Mouse (Mus musculus) cerebellum, postnatal 36 days (tissue): Measurements from ENCODE around the gene Micu1.

ENCODE experiments used
- DNase-seq, 2 experiments: peaks; one replicate each; pipeline ENCODE4 v3.0.0; 2021 to 2022; ENCODE audit warnings: mixed read lengths in 2 of 2

Micu1 gene

GRCm38 (mm10) chr10:59724634-59725033 lies 22.4 kb downstream of the Micu1 start:
- no peak for DNase-seq

GRCm38 (mm10) chr10:59727251-59727650 lies 25.0 kb downstream of the Micu1 start:
- DNase-seq: peak in 1 of 2 experiments; percentile 34

- peak in 1 of 2 experiments; percentile 20 for DNase-seq
Measured at GRCm38 (mm10) chr10:59729261-59729660, 27.0 kb downstream of the Micu1 start.

DNA sequence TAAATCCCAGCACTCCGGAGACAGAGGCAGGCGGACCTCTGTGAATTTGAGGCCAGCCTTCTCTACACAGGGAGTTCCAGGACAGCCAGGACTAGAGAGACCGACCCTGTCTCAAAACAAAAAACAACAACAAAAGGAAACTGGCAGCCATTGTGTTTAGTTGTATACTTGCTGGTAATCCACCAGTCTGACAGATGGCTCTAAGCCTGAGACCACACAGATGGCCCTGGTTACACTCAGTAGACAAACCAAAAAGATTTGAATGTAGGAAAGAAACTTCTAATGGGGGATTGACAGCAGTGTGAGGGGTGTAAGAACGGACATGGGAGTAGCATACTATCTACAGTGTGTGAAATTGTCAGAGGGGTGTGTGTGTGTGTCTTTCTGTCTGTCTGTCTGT lies 27.6 kb downstream of the Micu1 start:
- peak; percentile 19 to 50 for DNase-seq

DNA sequence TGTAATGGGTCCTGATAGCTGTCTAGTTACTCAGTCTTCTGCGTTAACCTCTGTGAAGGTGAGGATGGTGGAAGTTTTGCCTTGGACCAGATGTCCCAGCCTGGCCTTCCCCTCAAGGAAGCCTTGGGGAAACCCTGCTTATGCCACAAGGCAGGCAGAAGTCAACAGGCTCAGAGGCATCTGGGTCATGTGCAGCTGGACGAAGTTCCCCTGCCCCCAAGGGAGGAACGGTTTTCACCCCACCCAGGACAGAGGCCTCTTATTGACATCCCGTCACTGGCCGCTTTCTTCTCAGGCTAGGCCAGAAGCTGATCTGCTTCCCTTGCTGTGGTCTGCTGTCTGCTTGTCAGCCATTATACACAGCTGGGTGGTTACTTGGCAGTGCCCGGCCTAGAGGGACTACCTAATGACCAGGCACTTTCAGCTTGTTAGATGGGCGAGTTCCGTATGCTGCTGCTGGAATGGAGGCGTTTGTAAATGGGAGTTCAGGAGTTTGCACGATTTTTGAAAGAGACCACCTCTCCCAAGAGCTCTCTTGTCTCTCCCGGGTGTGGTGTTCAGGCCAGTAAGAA lies 33.8 kb downstream of the Micu1 start:
- no peak for DNase-seq

DNA sequence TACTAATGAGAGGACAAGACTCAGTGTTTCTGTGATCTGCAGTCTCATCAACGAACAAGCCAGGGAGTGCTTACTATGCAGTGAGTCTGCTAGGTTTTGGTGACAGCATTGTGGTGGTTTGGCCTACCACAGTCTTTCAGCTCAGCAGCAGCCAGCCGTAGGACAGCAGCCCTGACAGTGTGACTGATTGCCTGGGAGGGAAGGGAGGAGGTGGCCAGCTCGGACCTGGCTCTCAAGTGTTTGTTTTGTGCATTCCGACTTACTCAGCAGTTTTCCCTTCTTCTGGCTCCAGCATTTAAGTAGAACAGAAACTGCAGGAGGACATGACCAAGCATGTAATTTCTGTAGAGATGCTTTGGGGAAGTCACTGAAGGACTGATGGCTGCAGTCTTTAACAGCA lies 39.2 kb downstream of the Micu1 start:
- DNase-seq: no peak

GRCm38 (mm10) chr10:59743397-59743796 lies 41.1 kb downstream of the Micu1 start:
- no peak for DNase-seq

- DNase-seq: no peak
Measured at GRCm38 (mm10) chr10:59743969-59744368, 41.7 kb downstream of the Micu1 start.

- DNase-seq: no peak
Measured at GRCm38 (mm10) chr10:59747334-59747733, 45.1 kb downstream of the Micu1 start.

DNA sequence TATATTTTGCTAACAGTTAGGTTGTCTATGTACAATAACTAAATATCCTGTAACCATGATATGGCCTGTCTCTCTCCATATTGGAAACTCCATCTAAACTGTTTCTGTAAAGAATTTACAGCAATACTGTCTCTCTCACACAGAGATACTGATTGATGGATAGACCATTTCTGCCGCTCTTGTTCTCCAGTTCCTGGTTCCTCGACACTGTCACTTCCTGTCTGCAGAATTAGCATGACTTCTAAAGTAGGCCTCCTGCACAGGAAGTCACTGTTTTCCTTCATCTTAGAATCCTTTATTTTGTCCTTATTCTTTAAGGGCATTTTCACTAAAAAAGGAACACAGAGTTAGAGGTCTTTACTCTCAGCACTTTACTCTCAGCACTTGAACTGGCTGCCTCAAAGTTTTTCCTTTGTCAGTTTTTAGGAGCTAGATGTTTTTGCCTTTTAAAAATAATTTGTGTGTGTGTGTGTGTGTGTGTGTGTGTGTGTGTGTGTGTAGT lies 46.5 kb downstream of the Micu1 start:
- no peak for DNase-seq

DNA sequence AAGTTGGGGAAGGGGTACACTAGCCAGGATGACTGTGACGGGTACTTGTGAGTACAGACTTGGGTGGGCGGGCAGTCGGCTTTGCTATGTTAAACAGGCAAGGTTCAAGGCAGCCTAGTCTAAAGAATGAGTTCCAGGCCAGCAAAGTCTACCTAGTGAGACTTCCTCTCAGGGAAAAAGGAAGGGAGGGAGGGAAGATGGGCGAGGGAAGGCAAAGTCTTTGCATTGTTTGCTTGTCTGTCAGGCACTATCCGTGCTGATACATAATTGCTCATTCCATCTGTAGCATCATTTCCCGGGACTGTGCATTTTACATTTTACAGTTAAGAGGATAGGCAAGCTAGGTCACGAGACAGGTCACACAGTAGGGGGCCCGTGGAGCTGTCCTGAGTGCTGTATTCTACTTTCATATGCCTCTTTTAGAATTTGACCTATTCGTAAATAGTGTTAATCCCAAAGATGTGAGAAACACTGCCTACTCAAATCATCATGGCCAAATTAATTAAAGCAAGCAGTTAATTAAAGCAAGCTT lies 51.3 kb downstream of the Micu1 start:
- no peak for DNase-seq

GRCm38 (mm10) chr10:59754104-59754503 lies 51.8 kb downstream of the Micu1 start:
- no peak for DNase-seq

DNA sequence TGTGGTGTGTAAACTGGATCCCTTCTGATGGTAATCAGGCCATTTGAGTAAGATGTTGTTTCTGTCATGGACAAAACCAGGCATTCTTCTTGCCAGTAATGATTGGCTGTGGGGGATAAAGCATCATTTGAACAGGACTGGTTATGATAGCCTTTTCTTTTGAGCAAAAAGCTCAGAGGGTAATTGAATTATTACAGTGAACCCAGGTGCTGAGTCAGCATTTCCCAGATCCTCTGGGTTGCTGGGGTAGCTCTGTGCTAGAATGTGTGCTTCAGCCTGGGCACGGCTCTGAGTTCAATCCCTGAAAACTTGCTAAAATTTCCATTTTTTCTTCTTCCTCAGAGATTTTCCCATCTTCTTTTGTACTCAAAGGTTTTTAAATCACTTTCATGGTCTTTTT lies 52.6 kb downstream of the Micu1 start:
- no peak for DNase-seq

DNA sequence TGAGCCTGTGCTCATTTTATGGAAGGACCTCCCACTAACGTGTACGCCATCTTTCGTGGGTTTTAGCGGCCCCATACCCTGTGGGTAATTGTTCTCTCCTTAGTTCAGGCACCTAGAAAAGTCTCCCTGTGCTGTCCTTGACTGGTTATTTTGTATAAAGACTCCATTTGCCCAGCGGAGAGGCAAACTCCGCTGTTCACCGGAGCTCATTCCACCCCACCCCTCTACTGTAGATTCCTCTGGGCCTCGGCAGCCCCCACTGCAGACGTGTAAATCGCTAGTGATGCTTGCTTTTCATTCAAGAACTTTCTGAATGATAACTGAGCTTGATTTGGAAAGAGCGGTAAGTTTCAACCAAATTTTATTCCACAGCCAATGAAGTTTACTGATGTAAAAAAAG lies 53.4 kb downstream of the Micu1 start:
- no peak for DNase-seq

DNA sequence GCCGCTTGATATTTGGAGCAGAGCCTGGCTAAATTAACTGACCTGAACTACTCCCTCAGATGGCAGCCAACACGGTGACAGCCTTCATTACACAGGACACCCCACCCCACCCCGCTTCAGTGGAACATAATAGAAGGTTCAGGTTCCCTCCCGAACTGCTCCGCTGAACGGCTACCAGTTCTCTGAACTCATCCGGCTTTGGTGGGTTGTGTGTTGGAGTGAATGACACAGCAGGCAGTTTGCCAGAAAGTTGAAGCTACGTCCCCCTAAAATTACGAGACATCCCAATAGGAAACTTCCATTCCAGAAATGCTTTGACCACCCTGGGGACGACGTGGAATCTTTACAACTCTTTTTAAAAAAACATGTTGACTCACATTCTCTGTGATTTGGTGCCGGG lies 53.8 kb downstream of the Micu1 start:
- no peak for DNase-seq

- no peak for DNase-seq
Measured at GRCm38 (mm10) chr10:59756570-59756969, 54.3 kb downstream of the Micu1 start.

GRCm38 (mm10) chr10:59764781-59765180 lies 62.5 kb downstream of the Micu1 start:
- DNase-seq: no peak

DNA sequence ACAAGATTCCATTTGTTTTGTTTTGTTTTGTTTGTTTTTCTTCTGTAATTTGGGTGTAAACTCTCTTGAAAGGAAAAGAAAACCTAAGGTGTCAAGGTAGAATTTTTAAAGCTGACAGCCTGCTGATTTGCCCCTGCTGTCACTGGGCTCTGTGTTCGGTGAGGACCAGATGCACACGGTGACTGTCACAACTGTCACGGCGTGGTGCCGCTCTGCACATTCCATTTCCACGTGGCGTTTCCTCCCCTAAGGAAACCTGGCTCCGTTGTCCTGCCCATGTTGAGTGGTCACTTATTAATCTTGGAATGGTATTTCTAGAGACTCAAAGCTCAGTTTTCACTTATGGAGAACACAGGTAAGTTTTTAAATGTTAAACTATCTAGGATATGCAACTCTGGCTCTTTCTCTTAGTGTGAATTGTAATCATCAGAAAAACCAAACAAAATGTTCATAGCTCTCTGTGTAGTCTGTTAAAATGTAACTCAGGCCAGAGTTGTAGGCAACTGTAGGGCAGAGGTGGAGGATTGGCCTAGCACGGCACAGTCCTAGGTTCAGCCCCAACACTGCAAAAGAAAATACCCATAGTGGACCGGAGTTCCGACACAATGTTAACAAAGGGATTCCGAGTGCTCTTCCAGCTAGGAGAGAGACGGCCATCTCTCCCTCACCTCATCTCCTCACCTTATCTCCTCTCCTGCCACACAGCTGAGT lies 66.2 kb downstream of the Micu1 start:
- no peak for DNase-seq

DNA sequence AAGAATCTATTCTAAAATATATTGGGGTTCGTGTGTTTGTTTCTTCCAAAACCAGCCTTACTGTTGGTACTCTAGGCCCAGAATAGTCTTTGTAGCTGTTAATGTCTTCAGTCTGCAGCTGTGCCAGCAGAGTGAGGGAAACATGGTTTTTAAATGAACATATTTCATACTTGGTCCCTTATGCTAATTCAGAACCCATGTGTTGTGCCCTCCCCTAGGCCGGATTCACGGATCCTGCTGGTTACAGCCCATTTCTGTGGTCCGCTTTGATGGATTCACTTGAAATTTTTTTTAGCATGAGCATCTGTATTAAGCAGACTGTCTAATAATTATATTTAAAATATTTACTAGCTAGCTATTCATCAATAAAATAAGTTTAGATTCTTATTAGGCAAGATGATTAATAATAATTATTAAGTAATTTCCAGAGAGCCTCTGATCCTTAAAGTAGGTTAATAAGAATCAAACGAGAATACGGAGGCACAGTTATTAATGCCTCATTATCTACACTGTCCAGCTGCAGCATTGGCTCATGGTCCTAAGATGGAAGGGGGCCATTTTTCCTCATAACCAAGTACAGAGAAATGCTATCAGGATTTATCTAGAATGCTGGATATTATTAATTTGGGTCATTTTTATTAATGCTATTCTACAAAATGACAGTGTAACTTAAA lies 69.2 kb downstream of the Micu1 start:
- no peak for DNase-seq

- DNase-seq: no peak
Measured at GRCm38 (mm10) chr10:59772049-59772397, 69.7 kb downstream of the Micu1 start.

GRCm38 (mm10) chr10:59773441-59774140 lies 71.3 kb downstream of the Micu1 start:
- no peak for DNase-seq

- DNase-seq: no peak
Measured at GRCm38 (mm10) chr10:59774141-59774534, 71.9 kb downstream of the Micu1 start.

GRCm38 (mm10) chr10:59777246-59777645 lies 75.0 kb downstream of the Micu1 start:
- DNase-seq: no peak
